Mouse (Mus musculus): ENCODE measurements around the gene Plaur.
"Not testable (repeated sequence)": the region's sequence is repeated elsewhere in the genome, so short reads cannot be mapped to it uniquely, and the experiment has no call there.

- TF ChIP-seq POLR2A (IDR thresholded peaks at IDR 0.05; ENCODE audit: borderline replicate concordance, extremely low read depth, low read depth, low read length); CTCF (IDR thresholded peaks at IDR 0.05; ENCODE audit: insufficient read depth, low read length): not testable (repeated sequence)
Measured at GRCm38 (mm10) chr7:24516319-24516718, 54.0 kb downstream of the Plaur start.

All from lung, adult 2 months (tissue).